Mouse (Mus musculus) ES-CJ7 (cell line): ENCODE results near the gene Rac1.
A peak's percentile ranks its signal among the peaks of the same experiment; 100 is the strongest.

ENCODE experiments used
- DNase-seq: peaks from one replicate; pipeline ENCODE4 v3.0.0; 2011; ENCODE audit warnings: low read depth, low spot score

Gene Rac1

GRCm38 (mm10) chr5:143525454-143526225, 2.2 kb downstream of the Rac1 start:
- DNase-seq, result no peak

- DNase-seq, result no peak
Observed at GRCm38 (mm10) chr5:143522882-143523281, 5.0 kb downstream of the Rac1 start.

GRCm38 (mm10) chr5:143520415-143520814, 7.4 kb downstream of the Rac1 start:
- no peak for DNase-seq

- no peak for DNase-seq
Observed at GRCm38 (mm10) chr5:143518045-143518591, 9.7 kb downstream of the Rac1 start.

GRCm38 (mm10) chr5:143517436-143517835, 10.4 kb downstream of the Rac1 start:
- no peak for DNase-seq

GRCm38 (mm10) chr5:143517005-143517404, 10.8 kb downstream of the Rac1 start:
- no peak for DNase-seq

GRCm38 (mm10) chr5:143514878-143515277, 13.0 kb downstream of the Rac1 start:
- DNase-seq, result peak; percentile 54

GRCm38 (mm10) chr5:143512305-143512704, 15.5 kb downstream of the Rac1 start:
- no peak for DNase-seq

GRCm38 (mm10) chr5:143511577-143511976, 16.3 kb downstream of the Rac1 start:
- no peak for DNase-seq

GRCm38 (mm10) chr5:143509737-143510136, 18.1 kb downstream of the Rac1 start:
- DNase-seq, result no peak

- no peak for DNase-seq
Observed at GRCm38 (mm10) chr5:143509294-143509693, 18.5 kb downstream of the Rac1 start.

- no peak for DNase-seq
Observed at GRCm38 (mm10) chr5:143505545-143505944, 22.3 kb downstream of the Rac1 start.

- no peak for DNase-seq
Observed at GRCm38 (mm10) chr5:143505056-143505455, 22.8 kb downstream of the Rac1 start.

- DNase-seq, result peak; percentile 56
Observed at GRCm38 (mm10) chr5:143504453-143504852, 23.4 kb downstream of the Rac1 start.

GRCm38 (mm10) chr5:143503740-143504139, 24.1 kb downstream of the Rac1 start:
- DNase-seq, result no peak

GRCm38 (mm10) chr5:143502899-143503557, 24.8 kb downstream of the Rac1 start:
- DNase-seq, result no peak

GRCm38 (mm10) chr5:143501649-143502048, 26.2 kb downstream of the Rac1 start:
- no peak for DNase-seq

- no peak for DNase-seq
Observed at GRCm38 (mm10) chr5:143501140-143501539, 26.7 kb downstream of the Rac1 start.

- peak; percentile 29 for DNase-seq
Observed at GRCm38 (mm10) chr5:143500711-143501110, 27.1 kb downstream of the Rac1 start.

GRCm38 (mm10) chr5:143499686-143500085, 28.1 kb downstream of the Rac1 start:
- DNase-seq, result no peak

- DNase-seq, result no peak
Observed at GRCm38 (mm10) chr5:143499197-143499596, 28.6 kb downstream of the Rac1 start.

- no peak for DNase-seq
Observed at GRCm38 (mm10) chr5:143497451-143497850, 30.4 kb downstream of the Rac1 start.

GRCm38 (mm10) chr5:143495708-143496107, 32.1 kb downstream of the Rac1 start:
- no peak for DNase-seq
